Mouse (Mus musculus): ENCODE data around the gene Gm3106. TPM values are rescaled to one million over a fixed set of nuclear protein-coding genes. Genes with fewer than 3 reads are reported as not detected.
"Not testable (repeated sequence)": the region's sequence is repeated elsewhere in the genome, so short reads cannot be mapped to it uniquely, and the experiment has no call there.

The Gm3106 gene
- total RNA-seq (2015) = not detected in 2 replicates
- total RNA-seq (2017) = not detected in 2 replicates

- ATAC-seq (ENCODE audit: poor library complexity, severe bottlenecking) = not testable (repeated sequence)
Observed at GRCm38 (mm10) chr5:94217705-94218104, at the start of gene Gm3106. Gm3106 (plus strand) TSS chr5:94218005.

Other genes with a start within 250 kb of the Gm3106 start
- not detected in 2 replicates for gene BC061212, start 147.5 kb upstream of the Gm3106 start, total RNA-seq (2015)
- not detected in 2 replicates for gene BC061212, start 147.5 kb upstream of the Gm3106 start, total RNA-seq (2017)
- gene Gm6351, start 141.6 kb upstream of the Gm3106 start, total RNA-seq (2015) = not detected in 2 replicates
- gene Gm6351, start 141.6 kb upstream of the Gm3106 start, total RNA-seq (2017) = not detected in 2 replicates
- not detected in 2 replicates for gene A430089I19Rik, start 88.8 kb downstream of the Gm3106 start, total RNA-seq (2015)
- not detected in 2 replicates for gene A430089I19Rik, start 88.8 kb downstream of the Gm3106 start, total RNA-seq (2017)
- not detected in 2 replicates for gene Gm6502, start 96.4 kb downstream of the Gm3106 start, total RNA-seq (2015)
- not detected in 2 replicates for gene Gm6502, start 96.4 kb downstream of the Gm3106 start, total RNA-seq (2017)
- not detected in 2 replicates for gene AA792892, start 121.7 kb downstream of the Gm3106 start, total RNA-seq (2015)
- gene AA792892, start 121.7 kb downstream of the Gm3106 start, total RNA-seq (2017) = not detected in 2 replicates
- not detected in 2 replicates for gene Gm7682, start 227.8 kb downstream of the Gm3106 start, total RNA-seq (2015)
- gene Gm7682, start 227.8 kb downstream of the Gm3106 start, total RNA-seq (2017) = not detected in 2 replicates

All from megakaryocyte, adult 5-6 weeks (primary cell).